Mouse (Mus musculus) adrenal gland, postnatal 10 days (tissue): ENCODE data around the gene Gm8332. TPM values are rescaled to one million over a fixed set of nuclear protein-coding genes. Genes with fewer than 3 reads are reported as not detected.
"Not testable (repeated sequence)": the region's sequence is repeated elsewhere in the genome, so short reads cannot be mapped to it uniquely, and the experiment has no call there.

ENCODE experiments used
- DNase-seq: peaks from one replicate; pipeline ENCODE4 v3.0.0; 2021; ENCODE audit warnings: mixed read lengths
- long read RNA-seq, 2 experiments: library from polyadenylated mRNA; stranded (forward); transcript quantifications; one replicate each; pipeline ENCODE4 v2.0.0; 2021
- total RNA-seq, 2 experiments: library from RNA; stranded (reverse); gene quantifications; 2 replicates each; pipeline ENCODE4 v1.2.3; 2021

The Gm8332 gene
- not detected for total RNA-seq
- long read RNA-seq, experiment 1, result 0 reads
- long read RNA-seq, experiment 2, result 0 reads

DNA sequence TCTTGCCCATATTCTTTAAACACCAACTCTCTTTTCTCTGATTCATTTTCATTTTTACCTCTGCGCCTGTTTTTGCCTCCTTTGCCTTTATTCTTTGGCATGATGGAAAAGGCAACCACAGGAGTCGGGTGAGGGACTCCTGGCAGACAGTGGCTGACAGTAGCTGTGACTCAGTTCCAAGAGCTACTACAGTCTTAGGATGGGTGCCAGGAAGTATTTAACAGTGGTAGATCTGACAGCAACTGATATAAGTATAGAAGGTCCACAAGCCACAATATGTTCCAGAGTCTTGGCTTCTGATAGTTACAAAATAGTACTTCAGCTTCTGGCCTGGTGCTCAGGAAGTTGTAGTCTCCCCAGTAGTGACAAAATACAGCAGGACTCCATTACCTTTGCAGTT is at the start of gene Gm8332:
TSS of gene Gm8332 (minus strand) at position 101 of the 400 bp plus-strand sequence.
- DNase-seq, result not testable (repeated sequence)

DNA sequence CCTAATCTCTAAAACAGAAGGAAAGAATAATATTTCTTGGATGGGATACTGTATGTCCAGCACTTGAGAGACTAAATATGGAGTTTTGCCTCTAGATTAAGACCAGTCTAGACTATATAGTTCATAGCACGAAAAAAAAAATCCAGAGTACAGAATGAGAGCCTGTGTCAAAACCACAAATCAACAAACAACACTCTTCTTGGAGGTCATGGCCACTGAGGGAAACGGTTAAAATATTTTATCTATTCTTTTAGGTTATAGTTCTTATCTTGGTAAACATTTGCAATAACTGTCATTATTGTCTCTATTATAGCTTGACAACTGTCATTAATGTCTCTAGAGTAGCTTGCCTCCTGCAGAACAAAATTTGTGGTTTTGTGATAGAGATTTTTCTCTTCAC is 47.3 kb upstream of the Gm8332 start:
- DNase-seq, result not testable (repeated sequence)

DNA sequence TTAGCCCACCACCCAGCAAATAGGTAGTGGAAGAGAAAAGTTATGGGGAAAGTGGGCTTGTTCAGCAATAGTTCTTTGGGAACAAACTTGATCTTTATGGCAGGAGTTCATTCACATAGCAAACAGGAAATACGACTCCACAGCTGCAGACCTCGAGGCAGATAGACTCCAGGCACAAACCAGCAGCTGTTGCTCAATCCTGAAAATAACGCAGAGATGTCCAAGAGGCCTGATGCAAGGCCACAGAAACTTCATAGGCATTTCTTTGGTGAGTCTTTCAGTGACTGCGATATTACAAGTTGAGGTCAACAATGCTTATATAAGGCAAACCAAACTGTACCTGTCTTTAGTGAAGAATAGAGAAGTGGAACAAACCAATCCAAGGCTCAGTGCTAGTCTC is 43.2 kb upstream of the Gm8332 start:
- DNase-seq, result not testable (repeated sequence)

DNA sequence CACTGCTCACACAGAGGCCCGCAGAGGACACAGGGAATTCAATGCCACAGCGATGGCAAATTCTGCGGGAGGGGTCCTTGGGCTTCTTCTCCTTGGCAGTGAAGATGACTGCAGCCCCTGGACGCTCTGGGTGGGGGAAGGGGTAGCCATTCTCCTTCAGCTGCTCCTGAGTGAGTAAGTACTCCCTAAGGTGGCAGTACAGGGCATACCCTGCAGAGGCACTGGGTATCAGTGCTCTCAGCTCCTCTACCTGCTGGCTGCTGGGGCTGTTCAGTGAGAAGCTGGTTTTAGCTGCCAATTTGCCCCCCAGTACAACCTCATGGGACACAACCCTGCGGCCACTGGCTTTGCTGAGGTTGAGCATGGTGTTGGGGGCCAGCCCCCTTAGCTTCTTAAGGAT is 35.3 kb upstream of the Gm8332 start:
- DNase-seq, result not testable (repeated sequence)

DNA sequence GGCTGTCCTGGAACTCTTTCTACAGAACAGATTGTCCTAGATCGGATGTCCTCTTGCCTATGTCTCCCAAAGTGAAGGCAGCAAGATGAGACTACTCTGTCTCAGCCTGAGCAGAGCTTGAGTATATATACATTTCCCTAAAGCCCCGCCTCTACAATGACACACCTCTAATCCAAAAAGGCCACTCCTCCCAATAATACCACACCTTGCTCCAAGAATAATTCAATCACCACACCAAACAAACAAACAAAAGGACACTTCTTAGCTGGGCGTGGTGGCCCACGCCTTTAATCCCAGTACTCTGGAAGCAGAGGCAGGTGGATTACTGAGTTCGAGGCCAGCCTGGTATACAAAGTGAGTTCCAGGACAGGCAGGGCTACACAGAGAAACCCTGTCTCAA is 24.5 kb upstream of the Gm8332 start, which contains the start of gene Gm5662:
TSS of gene Gm5662 (minus strand) at position 101 of the 400 bp plus-strand sequence.
- not testable (repeated sequence) for DNase-seq

DNA sequence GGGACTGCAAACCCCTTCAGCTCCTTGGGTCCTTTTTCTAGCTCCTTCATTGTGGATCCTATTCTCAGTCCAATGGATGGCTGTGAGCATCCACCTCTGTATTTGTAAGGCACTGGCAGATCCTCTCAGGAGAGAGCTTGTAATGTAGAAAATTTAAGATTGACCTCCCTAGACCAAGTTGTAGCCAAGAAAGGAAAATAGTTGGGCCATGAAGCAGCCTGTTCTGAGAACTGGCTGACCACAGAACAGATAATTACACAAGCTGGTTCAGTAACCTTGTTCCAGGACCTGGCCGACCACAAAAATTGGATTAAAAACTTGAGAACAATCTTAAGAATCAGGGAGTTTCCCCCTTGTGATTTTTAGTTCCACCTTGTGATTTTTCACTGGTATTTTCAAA is 7.3 kb upstream of the Gm8332 start:
- DNase-seq, result no peak

DNA sequence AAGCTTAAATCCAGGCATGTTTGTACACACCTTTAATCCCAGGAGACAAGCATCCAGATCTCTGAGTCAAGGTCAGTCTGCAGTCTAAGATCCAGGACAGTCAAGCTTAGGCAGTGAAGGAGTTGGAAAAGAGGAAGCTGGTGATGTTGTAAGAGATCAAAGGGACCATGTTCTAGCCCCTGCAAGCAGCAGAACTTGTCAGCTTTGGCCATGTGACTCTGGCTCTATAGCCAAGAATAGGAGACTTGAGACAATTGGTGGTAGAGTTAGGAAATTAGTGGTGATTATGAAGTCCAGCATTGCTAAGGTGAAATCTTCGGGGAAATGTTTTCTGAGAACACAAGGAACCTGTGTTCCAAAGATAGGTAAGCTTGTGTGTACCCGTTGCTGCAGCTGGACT is 6.0 kb upstream of the Gm8332 start:
- not testable (repeated sequence) for DNase-seq

DNA sequence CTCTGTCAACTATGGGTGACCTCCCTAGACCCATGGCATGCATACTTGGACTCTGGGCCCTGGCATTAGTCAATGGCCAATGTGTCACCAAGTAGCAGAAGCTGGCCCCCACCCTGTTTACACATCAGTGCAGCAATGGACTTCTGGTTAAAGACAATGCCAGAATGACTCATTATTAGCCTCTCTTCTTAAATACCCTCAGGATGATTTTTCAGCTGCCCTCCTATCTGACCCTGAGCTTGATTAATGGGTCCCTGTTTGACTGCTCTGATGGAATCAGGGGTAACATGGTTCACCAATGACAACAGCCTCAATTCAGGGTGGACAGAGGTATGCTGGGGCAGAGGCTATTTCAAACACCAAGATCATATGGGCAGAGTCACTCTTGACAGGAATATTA is 4.1 kb downstream of the Gm8332 start:
- not testable (repeated sequence) for DNase-seq

DNA sequence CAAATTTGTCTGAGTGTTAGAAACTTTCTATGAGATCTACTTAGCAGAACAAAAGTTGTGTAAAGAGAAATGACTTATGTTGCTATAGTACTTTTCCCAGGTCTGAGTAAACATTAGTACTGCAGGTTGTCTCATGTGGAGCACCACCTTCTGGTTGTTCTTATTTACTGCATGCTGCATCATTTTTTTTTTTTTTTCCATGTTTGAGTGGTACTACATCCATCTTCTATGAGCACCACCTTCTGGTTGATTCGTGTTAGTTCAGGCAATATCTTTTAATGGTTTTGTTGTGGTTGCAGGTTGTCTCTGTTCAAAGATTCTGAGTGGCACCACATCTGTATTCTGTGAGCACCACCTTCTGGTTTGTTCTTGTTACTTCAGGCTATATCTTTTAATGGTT is 7.0 kb downstream of the Gm8332 start:
- DNase-seq, result not testable (repeated sequence)

DNA sequence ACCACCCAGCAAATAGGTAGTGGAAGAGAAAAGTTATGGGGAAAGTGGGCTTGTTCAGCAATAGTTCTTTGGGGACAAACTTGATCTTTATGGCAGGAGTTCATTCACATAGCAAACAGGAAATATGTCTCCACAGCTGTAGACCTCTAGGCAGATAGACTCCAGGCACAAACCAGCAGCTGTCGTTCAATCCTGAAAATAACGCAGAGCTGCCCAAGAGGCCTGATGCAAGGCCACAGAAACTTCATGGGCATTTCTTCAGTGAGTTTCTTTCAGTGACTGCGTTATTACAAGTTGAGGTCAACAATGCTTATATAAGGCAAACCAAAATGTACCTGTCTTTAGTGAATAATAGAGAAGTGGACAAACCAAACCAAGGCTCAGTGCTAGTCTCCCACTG is 30.5 kb downstream of the Gm8332 start:
- DNase-seq, result no peak

DNA sequence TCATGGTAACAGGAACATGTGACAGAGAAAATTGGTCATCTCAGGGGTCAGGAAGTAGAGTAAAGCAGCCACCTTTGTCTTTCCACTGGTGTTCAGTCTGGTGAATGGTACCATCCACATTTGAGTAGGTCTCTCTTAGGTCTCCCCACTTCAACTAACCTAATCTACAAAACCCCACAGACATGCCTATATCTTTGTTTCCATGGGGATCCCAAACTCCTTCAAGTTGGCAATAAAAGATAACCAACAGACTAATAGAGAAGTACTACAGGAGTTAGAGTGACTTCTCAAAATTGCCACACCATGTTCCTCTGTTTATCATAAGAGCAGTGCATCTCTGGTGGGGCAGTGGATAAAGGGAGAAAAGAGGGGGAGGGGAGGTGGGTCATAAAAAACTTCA is 31.8 kb downstream of the Gm8332 start:
- DNase-seq, result not testable (repeated sequence)

DNA sequence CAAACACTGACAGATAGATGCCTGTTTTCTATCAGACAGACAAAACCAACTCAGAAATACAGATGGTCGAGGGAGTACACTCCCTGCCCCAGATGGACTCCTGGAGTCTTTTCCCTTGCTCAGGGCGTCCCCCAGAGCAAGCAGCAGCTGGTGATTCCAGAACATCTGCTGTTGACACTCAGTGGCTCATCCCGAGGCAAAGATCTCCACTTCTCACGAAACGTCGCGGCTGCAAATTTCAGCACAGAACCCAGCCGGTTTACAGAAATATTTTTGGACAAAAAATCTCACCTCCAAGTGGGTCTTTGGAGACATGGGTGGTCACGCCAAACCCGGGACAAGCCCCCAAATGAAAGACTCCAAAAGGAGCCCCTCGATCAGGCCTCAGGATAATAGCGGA is 35.3 kb downstream of the Gm8332 start:
- DNase-seq, result no peak

DNA sequence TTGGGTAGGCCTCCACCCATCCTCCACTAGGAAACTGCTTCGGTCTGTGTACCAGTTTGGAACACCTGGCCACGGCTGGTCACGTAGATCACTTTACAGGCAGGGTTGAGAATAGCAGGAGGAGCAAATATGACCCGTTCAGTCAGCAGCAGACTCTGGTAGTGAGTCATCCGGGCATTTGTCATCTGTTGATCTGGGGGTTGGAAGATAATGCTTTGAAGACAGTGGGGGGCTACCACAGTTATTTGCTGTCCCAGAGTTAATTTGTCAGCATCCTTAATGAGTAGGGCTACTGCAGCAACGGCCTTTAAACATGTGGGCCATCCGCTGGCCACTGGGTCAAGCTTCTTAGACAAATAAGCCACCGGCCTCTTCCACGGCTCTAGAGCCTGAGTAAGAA is 38.4 kb downstream of the Gm8332 start:
- not testable (repeated sequence) for DNase-seq

DNA sequence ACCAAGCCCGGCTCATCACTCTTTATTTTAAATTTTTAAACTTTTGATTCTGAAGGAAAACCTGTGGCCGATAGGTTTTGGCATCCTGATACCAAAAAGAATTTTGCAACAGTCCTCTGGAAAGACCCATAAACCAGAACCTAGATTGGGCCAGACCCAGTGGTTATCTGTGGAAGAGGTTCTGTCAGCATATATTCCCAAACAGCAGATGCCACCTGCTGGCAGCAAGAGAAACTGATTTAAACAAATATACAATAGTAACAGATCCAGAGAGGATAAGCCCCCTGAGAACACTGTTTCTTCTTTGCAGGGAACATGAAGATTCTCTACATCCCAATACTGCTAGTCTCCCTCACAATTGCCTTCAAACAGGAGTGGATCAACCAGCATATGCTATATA is 47.0 kb downstream of the Gm8332 start:
- no peak for DNase-seq

Other genes starting within 250 kb of the Gm8332 start
- gene Gm2075, start 238.3 kb downstream of the Gm8332 start, total RNA-seq, result not detected
- gene Gm6803, start 231.3 kb downstream of the Gm8332 start, total RNA-seq, result not detected
- not detected for gene Gm2056, start 223.1 kb downstream of the Gm8332 start, total RNA-seq
- gene Gm16368, start 166.4 kb downstream of the Gm8332 start, total RNA-seq, result not detected
- not detected for gene Gm10436, start 68.0 kb downstream of the Gm8332 start, total RNA-seq
- not detected for gene Gm5662, start 24.4 kb upstream of the Gm8332 start, total RNA-seq
- gene Gm5039, start 73.9 kb upstream of the Gm8332 start, total RNA-seq, result not detected
- gene Adck1, start 110.5 kb upstream of the Gm8332 start, total RNA-seq, result 10 to 100 TPM; 23.3 to 27.9 TPM